Mouse (Mus musculus) brain, embryonic 14.5 days (tissue): ENCODE measurements around the gene Clca1.

Experiments
- CTCF ChIP-seq: fragments of 200-500 bp; IDR thresholded peaks from 2 replicates; pipeline ENCODE4 v1.5.1; 2012; ENCODE audit warnings: inconsistent platforms, mild to moderate bottlenecking, moderate library complexity, borderline replicate concordance; ENCODE audit not compliant: insufficient read depth, insufficient read length; ENCODE audit errors: extremely low read depth
- POLR2A ChIP-seq: fragments of 200-500 bp; IDR thresholded peaks from 2 replicates; pipeline ENCODE4 v1.6.1; 2012; ENCODE audit warnings: mild to moderate bottlenecking, inconsistent platforms, borderline replicate concordance; ENCODE audit not compliant: poor library complexity, insufficient read depth, insufficient read length, severe bottlenecking; ENCODE audit errors: extremely low read depth

DNA sequence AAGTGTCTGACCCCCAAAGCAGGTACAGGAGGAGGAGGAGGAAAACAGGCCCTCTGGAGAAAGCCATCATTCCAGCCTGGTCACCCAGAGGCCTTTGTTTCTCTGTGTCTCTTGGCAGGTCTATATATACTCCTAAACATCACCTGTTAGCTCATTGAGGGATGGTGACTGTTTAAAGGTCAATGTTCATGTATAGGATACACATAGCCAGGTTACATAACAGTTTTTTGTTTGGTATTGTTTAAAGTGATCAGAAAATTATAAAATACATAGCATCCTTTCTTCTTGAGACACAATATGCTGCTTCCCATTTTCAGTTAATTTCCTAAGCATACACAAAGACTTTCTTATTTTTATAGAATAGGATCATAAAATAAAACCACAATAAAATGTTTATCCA is 57.6 kb downstream of the Clca1 start, which contains the start of gene Clca4a:
- TF ChIP-seq CTCF, result no peak
- TF ChIP-seq POLR2A, result no peak
